Mouse (Mus musculus) subcutaneous adipose tissue, adult 2 months (tissue): ENCODE measurements around the gene Mrrf. TPM values are rescaled to one million over a fixed set of nuclear protein-coding genes. Genes with fewer than 3 reads are reported as not detected.

Experiments
- polyA plus RNA-seq: library from polyadenylated mRNA; depleted of rRNA; stranded (reverse); fragments of >200 nt; gene quantifications from 2 replicates; pipeline ENCODE4 v1.2.3, GENCODE M21; 2012; ENCODE audit warnings: low replicate concordance; rRNA removed

Gene Mrrf
- 66.3 and 75.1 TPM in 2 replicates for polyA plus RNA-seq

GRCm38 (mm10) chr2:36136300-36136941, at the start of gene Mrrf, which contains the start of gene Rbm18:
Mrrf (plus strand) TSS chr2:36136389.
Rbm18 (minus strand) TSS chr2:36136773.

GRCm38 (mm10) chr2:36104956-36105741, 31.0 kb upstream of the Mrrf start, which contains the start of gene Lhx6:
Lhx6 (minus strand) TSS chr2:36105408.

GRCm38 (mm10) chr2:36230366-36230765, 94.2 kb downstream of the Mrrf start, which contains the start of gene Ptgs1:
Ptgs1 (plus strand) TSS chr2:36230426.

Other genes starting within 250 kb of the Mrrf start
- 0.92 and 1.2 TPM in 2 replicates for gene Ttll11, start 156.5 kb upstream of the Mrrf start, polyA plus RNA-seq
- gene Ndufa8, start 87.0 kb upstream of the Mrrf start, polyA plus RNA-seq, result 111 and 169 TPM in 2 replicates
- 1.1 TPM in 1 of 2 replicates, not detected in the other for gene Morn5, start 86.9 kb upstream of the Mrrf start, polyA plus RNA-seq
- 4.7 and 10.7 TPM in 2 replicates for gene Lhx6, start 31.0 kb upstream of the Mrrf start, polyA plus RNA-seq
- gene Rbm18, start 384 bp downstream of the Mrrf start, polyA plus RNA-seq, result 19.3 and 21.7 TPM in 2 replicates
- 27.4 and 27.5 TPM in 2 replicates for gene Ptgs1, start 94.0 kb downstream of the Mrrf start, polyA plus RNA-seq
- not detected in 2 replicates for gene Olfr338, start 237.1 kb downstream of the Mrrf start, polyA plus RNA-seq